Mouse (Mus musculus) liver, embryonic 11.5 days (tissue): ENCODE data around the gene Jaml. TPM values are rescaled to one million over a fixed set of nuclear protein-coding genes. Genes with fewer than 3 reads are reported as not detected.

Experiments used
- ATAC-seq: fragments of 200-750 bp; cut with Nextera tagmentation; replicated peaks from 2 replicates; pipeline ENCODE4 v1.8.0; 2017; ENCODE audit warnings: moderate number of reproducible peaks, mild to moderate bottlenecking, moderate TSS enrichment, moderate library complexity; ENCODE audit not compliant: low FRiP score
- DNase-seq: peaks from one replicate; pipeline ENCODE4 v3.0.0-alpha.2; 2017; ENCODE audit warnings: low spot score
- H3K27ac ChIP-seq: fragments of 300-500 bp; sonication (generic); 2 replicates; pipeline ENCODE4 v1.5.1; 2014; ENCODE audit warnings: mild to moderate bottlenecking, low read depth, low read length, control low read depth
- H3K27me3 ChIP-seq: fragments of 300-500 bp; sonication (generic); replicated peaks from 2 replicates; pipeline ENCODE4 v1.6.1; 2014; ENCODE audit warnings: low read length, mixed read lengths; ENCODE audit not compliant: control insufficient read depth, insufficient read depth
- H3K36me3 ChIP-seq: fragments of 300-500 bp; sonication (generic); 2 replicates; pipeline ENCODE4 v1.6.1; 2014; ENCODE audit warnings: mild to moderate bottlenecking, low read length, moderate library complexity, mixed read lengths; ENCODE audit not compliant: control insufficient read depth, insufficient read depth
- H3K4me1 ChIP-seq: fragments of 300-500 bp; sonication (generic); replicated peaks from 2 replicates; pipeline ENCODE4 v1.6.1; 2014; ENCODE audit warnings: low read length, mixed read lengths; ENCODE audit not compliant: control insufficient read depth, insufficient read depth
- H3K4me2 ChIP-seq: fragments of 300-500 bp; sonication (generic); 2 replicates; pipeline ENCODE4 v1.6.1; 2014; ENCODE audit warnings: mild to moderate bottlenecking, control low read depth, moderate library complexity
- H3K4me3 ChIP-seq: fragments of 300-500 bp; sonication (generic); 2 replicates; pipeline ENCODE4 v1.5.1; 2014; ENCODE audit warnings: low read depth, low read length, control low read depth
- H3K9ac ChIP-seq: fragments of 300-500 bp; sonication (generic); 2 replicates; pipeline ENCODE4 v1.6.1; 2014; ENCODE audit warnings: low read depth, low read length, control low read depth
- H3K9me3 ChIP-seq: fragments of 300-500 bp; sonication (generic); 2 replicates; pipeline ENCODE4 v1.6.1; 2016; ENCODE audit warnings: low read length, inconsistent platforms, mixed read lengths; ENCODE audit not compliant: control insufficient read depth
- WGBS: fragments of 180-500 bp; shearing (Covaris S2); extraction: QIAGEN DNeasy Blood & Tissue Kit; methylation state at CpG from one replicate; pipeline ENCODE4 v1.1.7; 2014; 5-methylcytosine and 5-hydroxymethylcytosine counted together
- polyA plus RNA-seq: library from polyadenylated mRNA; unstranded; fragments of >200 nt; fragmentation: Nextera tagmentation; extraction: Ambion mirVana; gene quantifications from 2 replicates; pipeline ENCODE4 v1.2.1, GENCODE M21; 2014

The Jaml gene
- polyA plus RNA-seq, 1 experiment from 2014 or later: 0.18 TPM

GRCm38 (mm10) chr9:45042056-45042720, 36.8 kb upstream of the Jaml start:
- Histone ChIP-seq H3K4me2 (peak overlapping the region; percentile 48), H3K27me3 (peaks cover 58% of the 10 kb centered on the region), H3K4me1 (peaks cover 3% of the 10 kb centered on the region; the same call in 1 of the 2 replicates), H3K9ac (peak overlapping the region; percentile 30; the same call in 1 of the 2 replicates), H3K4me3 (peak overlapping the region; percentile 38), H3K9me3 (no peaks in the 10 kb centered on the region), H3K36me3 (no peaks in the 10 kb centered on the region), H3K27ac (no peak overlapping the region)
- WGBS: 3% methylated on average over 20 of the region's 20 CpGs
- DNase-seq (peak; percentile 45), ATAC-seq (0 out of 2 replicates have a peak, but pooled peaks have one; percentile 43)

- 2% methylated on average over 10 of the region's 10 CpGs for WGBS
- Histone ChIP-seq H3K4me2 (peak overlapping the region; percentile 48), H3K9ac (no peak overlapping the region), H3K4me1 (peaks cover 3% of the 10 kb centered on the region; the same call in 1 of the 2 replicates), H3K9me3 (no peaks in the 10 kb centered on the region), H3K27ac (no peak overlapping the region), H3K4me3 (peak overlapping the region; percentile 38), H3K36me3 (no peaks in the 10 kb centered on the region), H3K27me3 (peaks cover 57% of the 10 kb centered on the region)
- no peak for ATAC-seq
- no peak for DNase-seq
Observed at GRCm38 (mm10) chr9:45042947-45043346, 36.0 kb upstream of the Jaml start.

GRCm38 (mm10) chr9:45046973-45047372, 32.0 kb upstream of the Jaml start:
- Histone ChIP-seq H3K4me2 (no peak overlapping the region), H3K9ac (no peak overlapping the region), H3K9me3 (no peaks in the 10 kb centered on the region), H3K4me1 (no peaks in the 10 kb centered on the region; the same call in 1 of the 2 replicates), H3K36me3 (no peaks in the 10 kb centered on the region), H3K4me3 (no peak overlapping the region), H3K27me3 (peaks cover 21% of the 10 kb centered on the region), H3K27ac (no peak overlapping the region)
- DNase-seq (no peak), ATAC-seq (no peak)
- 65% methylated on average over 16 of the region's 16 CpGs for WGBS

- Histone ChIP-seq H3K27ac (no peak overlapping the region), H3K36me3 (no peaks in the 10 kb centered on the region), H3K27me3 (peaks cover 7% of the 10 kb centered on the region), H3K9ac (no peak overlapping the region), H3K4me3 (no peak overlapping the region), H3K4me1 (no peaks in the 10 kb centered on the region), H3K4me2 (no peak overlapping the region), H3K9me3 (no peaks in the 10 kb centered on the region)
- WGBS: 17% methylated on average over 4 of the region's 4 CpGs
- no peak for DNase-seq
- ATAC-seq: no peak
Observed at GRCm38 (mm10) chr9:45048511-45048910, 30.5 kb upstream of the Jaml start.

- DNase-seq (no peak), ATAC-seq (no peak)
- no peaks in the 10 kb centered on the region for H3K36me3 ChIP-seq
- 65% methylated on average over 1 of the region's 1 CpGs for WGBS
- no peaks in the 10 kb centered on the region; the same call in none of the 2 replicates for H3K27me3 ChIP-seq
- H3K27ac ChIP-seq: no peak overlapping the region
- no peaks in the 10 kb centered on the region for H3K4me1 ChIP-seq
- H3K4me3 ChIP-seq: no peak overlapping the region
- no peak overlapping the region for H3K4me2 ChIP-seq
- no peak overlapping the region for H3K9ac ChIP-seq
- H3K9me3 ChIP-seq: no peaks in the 10 kb centered on the region
Observed at GRCm38 (mm10) chr9:45049731-45050130, 29.3 kb upstream of the Jaml start.

GRCm38 (mm10) chr9:45050301-45050700, 28.7 kb upstream of the Jaml start:
- no peak overlapping the region for H3K9ac ChIP-seq
- WGBS: 81% methylated on average over 2 of the region's 2 CpGs
- no peaks in the 10 kb centered on the region; the same call in none of the 2 replicates for H3K27me3 ChIP-seq
- DNase-seq (no peak), ATAC-seq (no peak)
- no peaks in the 10 kb centered on the region for H3K36me3 ChIP-seq
- H3K4me2 ChIP-seq: no peak overlapping the region
- H3K9me3 ChIP-seq: no peaks in the 10 kb centered on the region
- no peaks in the 10 kb centered on the region for H3K4me1 ChIP-seq
- no peak overlapping the region for H3K4me3 ChIP-seq
- H3K27ac ChIP-seq: no peak overlapping the region

GRCm38 (mm10) chr9:45055082-45055713, 23.8 kb upstream of the Jaml start, which contains the start of gene Mpzl3:
Gene Mpzl3 (plus strand): TSS chr9:45055186.
- Histone ChIP-seq H3K4me2 (peak within 1 kb of the TSS; percentile 67), H3K27me3 (peaks cover 5% of the 10 kb centered on the region), H3K36me3 (no peaks in the 10 kb centered on the region), H3K4me3 (peak within 1 kb of the TSS; percentile 59), H3K27ac (peak within 1 kb of the TSS; percentile 78), H3K9me3 (no peaks in the 10 kb centered on the region), H3K9ac (peak within 1 kb of the TSS; percentile 59; the same call in 1 of the 2 replicates), H3K4me1 (no peaks in the 10 kb centered on the region)
- ATAC-seq (peak; percentile 51), DNase-seq (peak; percentile 82)
- 2% methylated on average over 33 of the region's 33 CpGs for WGBS

GRCm38 (mm10) chr9:45058304-45058940, 20.6 kb upstream of the Jaml start:
- H3K27ac ChIP-seq: no peak overlapping the region
- no peak for ATAC-seq
- no peak overlapping the region for H3K4me3 ChIP-seq
- WGBS: 56% methylated on average over 5 of the region's 5 CpGs
- no peak overlapping the region for H3K9ac ChIP-seq
- no peaks in the 10 kb centered on the region for H3K36me3 ChIP-seq
- no peak for DNase-seq
- H3K27me3 ChIP-seq: peaks cover 5% of the 10 kb centered on the region
- H3K9me3 ChIP-seq: no peaks in the 10 kb centered on the region
- H3K4me2 ChIP-seq: no peak overlapping the region
- no peaks in the 10 kb centered on the region for H3K4me1 ChIP-seq
